Mouse (Mus musculus): ENCODE results near the gene 1700066M21Rik.

The 1700066M21Rik gene

DNA sequence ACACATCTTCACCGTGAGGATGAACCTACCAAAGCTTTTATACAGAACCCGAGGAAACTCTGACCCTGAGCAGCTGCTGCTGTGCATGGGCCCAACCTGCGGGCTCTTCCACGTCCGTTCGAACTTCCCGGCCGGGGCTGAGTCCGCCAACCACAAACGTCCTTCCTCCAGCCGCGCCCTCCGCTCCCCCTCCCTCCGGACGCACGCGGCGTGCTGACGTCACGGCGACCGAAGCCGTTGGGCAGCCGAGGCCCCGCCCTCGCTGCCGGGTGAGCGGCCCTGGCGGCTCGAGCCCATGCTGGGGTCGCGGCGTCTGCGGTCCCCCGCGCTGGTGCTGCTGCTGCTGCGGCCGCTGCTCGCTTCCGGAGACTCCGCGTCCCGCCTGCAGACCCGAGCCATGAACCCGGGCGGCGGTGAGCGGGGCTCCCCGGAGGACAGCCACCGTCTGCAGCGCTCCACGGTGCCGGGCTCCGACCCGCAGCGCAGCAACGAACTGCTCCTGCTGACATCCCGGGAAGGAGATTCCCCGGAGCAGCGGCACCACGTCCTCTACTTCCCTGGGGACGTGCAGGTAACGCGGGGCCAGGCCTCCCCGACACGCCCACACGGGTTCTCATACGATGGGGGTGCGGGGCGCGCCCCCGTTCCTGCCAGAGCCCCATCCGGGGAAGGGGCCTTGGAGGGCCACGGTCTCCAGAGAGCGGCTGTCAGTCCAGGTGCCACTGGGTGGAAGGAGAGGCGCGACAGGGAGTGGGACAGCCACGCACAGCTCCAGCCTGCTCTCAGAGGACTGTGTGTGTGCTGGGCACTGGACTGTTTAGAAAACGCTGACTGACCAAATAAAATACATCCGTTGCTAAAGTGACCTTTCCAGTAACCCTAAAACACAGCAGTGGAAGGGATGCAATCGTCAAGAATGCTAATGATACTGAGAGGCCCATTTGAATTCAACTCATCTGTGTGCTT is at the start of gene 1700066M21Rik:
TSS of gene 1700066M21Rik (plus strand) at position 245 of the 966 bp plus-strand sequence.
- peak; percentile 90 to 95 for DNase-seq

DNA sequence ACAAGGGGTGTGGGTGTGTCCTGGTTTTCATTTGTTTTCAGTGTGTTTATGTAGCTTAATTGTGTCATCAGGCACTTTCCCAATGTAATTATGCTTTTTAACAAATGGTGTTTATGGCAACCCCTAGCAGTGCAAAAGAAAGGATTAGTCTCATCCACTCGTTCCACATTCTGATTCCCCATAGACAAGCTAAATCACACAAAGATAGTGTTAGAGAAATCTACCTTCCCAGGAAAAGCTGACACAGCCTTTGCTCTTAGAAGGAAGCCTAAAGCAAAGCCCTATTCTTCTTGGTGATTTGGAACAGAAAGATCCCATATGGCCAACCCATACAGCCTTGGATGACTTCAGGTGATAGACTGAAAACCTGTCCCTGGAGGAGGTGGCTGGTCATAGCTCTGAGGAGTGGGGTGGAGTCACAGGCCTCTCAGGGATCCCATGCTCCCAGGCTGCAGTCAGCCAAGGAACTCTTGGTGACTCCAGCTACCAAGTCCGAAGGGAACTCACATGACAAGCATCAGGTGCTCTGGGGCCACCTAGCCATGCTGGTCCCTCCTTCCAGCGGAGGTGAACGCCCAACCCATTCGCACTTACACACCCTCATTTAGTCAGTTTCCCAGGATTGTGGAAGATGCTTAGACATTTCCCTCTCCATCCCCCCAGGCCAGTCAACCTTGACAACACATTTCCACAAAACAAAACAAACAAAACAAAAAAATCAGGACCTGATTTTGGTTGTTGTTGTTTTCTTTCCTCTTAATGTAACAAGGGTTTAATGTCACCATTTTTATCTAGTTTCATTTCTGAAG is 47.9 kb upstream of the 1700066M21Rik start:
- DNase-seq = no peak

DNA sequence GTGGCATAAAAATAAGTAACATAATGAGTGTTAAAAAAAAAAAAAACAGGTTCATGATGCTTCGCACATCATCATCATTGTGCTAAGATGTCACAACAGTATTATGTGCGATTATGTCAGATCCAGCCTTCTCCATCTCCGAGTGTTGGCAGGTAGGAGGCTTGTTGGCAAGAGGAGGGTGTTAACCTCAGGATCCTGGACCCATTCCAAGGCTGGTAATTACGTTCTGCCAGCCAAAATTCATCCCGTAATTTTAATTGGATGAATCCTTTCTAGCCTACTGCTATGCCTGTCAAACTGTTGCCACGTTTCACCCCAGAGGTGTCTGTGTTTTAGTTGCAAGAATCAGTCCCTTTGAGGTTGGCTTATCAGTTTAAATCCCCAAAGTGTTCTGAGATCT is 47.2 kb upstream of the 1700066M21Rik start:
- DNase-seq = peak; percentile 57 to 65

DNA sequence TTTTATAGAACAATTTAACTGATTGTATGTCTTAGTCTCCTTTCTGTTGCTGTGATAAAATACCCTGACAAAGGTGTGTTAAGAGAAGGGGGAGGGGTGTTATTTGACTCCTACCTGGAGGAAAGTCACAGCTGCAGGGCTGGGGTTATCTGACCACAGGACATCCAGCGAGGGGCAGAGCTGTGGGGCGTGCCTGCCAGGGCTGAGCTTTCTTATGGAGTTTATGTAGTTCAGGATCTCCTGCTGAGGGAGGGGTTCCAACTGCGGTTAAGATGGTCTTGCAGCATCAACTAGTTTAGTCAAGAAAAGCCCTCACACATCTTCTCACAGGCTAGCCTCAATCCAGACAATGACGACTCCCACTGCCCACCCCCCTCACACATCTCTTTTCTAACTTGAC is 45.4 kb upstream of the 1700066M21Rik start:
- no peak for DNase-seq

DNA sequence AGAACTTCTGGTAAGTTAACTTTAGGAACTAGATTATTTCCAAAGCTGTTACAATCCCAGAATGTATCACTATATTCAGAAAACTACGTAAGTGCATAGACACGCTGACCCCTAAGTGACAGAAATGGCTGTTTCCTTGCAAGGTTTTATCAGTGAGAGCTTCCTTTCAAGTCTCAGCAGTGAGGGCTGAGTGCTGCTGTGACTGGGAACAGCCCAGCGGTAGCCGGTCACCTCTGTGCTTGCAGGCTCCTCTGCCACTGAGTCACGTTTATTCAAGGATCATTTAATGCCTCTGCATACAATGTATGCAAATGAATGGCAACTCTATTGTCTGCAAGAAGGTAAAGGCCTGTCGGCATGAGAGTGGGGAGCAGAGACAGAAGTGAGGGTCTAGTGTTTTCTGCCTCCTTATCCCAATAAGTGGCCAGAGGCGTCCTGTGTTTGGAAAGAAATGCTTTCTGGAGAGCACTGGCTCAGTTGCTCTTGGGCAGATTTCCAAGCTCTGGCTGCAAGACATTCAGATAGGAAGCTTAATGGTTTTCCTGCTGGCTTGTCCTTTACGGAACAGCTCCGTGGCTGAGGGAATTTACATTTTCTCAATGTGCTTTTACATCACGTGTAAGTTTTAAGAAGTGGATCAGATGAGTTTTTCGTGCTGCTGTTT is 43.7 kb upstream of the 1700066M21Rik start:
- DNase-seq = no peak

DNA sequence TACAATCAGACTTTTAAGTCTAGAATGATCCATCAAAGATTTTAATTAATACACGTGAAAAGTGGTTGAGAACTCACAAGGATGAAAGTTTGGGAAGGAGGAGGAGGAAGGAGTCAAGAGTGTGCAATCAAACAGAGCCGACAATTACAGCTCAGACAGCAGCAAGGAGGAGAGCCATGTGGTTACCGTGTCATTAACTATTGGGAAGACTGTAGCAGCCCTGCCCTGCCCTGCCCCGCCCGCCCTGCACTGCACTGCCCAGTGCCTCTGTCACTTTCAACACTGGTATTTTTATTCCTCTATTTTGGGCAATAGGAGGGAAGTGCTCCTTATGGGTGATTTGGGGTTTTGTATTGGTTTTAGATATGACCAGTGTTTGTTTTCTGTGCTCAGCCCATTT is 42.2 kb upstream of the 1700066M21Rik start:
- DNase-seq = no peak

GRCm38 (mm10) chr1:57339156-57339796 is 38.1 kb upstream of the 1700066M21Rik start:
- no peak for DNase-seq

- no peak for DNase-seq
These were observed 36.2 kb upstream of the 1700066M21Rik start for GRCm38 (mm10) chr1:57341197-57341596.

- DNase-seq = no peak
These were observed 29.9 kb upstream of the 1700066M21Rik start for GRCm38 (mm10) chr1:57347487-57347886.

DNA sequence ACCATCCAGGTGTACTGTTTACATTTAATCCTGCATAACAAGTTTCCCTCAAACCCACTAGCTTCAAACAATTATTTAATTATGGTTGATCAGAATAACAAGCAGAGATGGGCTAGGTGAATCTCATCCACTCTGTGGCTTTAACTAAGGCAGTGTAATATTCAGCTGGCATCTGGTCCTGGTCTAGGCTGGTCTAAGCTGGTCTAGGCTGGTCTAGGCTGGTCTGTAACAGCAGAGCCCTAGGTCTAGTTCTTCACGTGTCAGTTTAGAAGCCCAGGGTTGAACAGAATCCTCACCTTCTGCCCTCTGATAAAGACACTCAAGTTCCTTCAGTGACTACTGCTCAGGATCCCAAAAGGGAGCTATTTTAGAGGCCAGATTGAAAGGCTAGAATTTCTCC is 25.5 kb upstream of the 1700066M21Rik start:
- no peak for DNase-seq

GRCm38 (mm10) chr1:57358546-57358945 is 18.9 kb upstream of the 1700066M21Rik start:
- no peak for DNase-seq

- DNase-seq = no peak
These were observed 10.0 kb upstream of the 1700066M21Rik start for GRCm38 (mm10) chr1:57367446-57367845.

DNA sequence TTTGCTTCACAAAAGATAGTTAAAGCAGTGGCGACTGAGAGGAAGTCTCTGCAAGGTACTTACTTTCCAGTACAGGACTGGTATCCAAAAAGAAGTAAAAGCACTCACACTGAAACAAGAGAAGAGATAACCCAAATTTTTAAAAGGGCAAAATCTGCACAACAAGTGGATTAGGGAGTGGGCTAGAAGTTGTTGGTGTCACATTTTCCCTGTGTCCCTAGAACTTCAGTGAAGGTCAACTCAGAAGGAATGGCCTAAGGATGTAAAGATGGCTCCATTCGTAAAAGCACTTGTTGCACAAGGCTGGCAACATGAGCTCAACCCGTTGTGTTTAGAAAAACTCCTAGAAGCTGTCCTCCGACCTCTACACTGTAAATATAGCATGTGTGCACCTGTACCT is 8.3 kb upstream of the 1700066M21Rik start:
- DNase-seq = no peak

DNA sequence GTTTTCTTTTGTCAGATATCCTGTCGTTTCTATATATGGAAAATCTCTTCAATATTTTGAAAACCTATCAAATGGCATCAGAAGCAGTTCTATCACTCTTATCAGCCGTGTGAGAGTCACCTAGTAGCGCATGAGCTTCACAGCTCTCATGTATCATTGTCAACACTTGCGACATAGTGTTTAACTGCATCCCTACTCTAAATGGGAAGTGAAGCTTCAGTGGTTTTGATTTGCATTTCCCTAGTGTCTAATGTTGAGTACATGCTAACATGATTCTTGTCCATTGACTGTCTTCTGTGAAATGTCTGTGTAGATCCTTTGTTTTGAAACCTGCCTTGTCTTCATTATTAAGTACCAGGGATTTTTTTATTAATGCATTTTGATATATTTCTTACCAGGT is 7.0 kb upstream of the 1700066M21Rik start:
- no peak for DNase-seq

DNA sequence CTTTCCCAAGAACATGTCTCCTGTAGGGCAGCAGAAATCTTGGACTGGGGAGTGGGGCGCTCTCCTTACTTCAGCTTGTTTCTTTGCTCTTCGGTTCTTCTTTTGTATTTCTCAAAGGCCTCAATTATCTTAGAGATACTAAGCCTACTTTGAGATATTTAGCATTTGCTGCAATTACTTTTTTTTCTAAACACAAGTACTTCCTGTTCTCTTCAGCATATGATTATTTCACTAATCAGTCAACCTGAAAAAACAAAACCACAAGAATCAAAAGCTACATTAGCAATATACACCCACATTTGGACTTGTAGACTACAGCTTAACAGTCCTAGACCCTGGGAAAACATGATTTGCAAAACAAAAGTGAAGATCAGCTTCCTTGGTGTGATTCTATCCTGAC is 2.1 kb upstream of the 1700066M21Rik start:
- DNase-seq = no peak

DNA sequence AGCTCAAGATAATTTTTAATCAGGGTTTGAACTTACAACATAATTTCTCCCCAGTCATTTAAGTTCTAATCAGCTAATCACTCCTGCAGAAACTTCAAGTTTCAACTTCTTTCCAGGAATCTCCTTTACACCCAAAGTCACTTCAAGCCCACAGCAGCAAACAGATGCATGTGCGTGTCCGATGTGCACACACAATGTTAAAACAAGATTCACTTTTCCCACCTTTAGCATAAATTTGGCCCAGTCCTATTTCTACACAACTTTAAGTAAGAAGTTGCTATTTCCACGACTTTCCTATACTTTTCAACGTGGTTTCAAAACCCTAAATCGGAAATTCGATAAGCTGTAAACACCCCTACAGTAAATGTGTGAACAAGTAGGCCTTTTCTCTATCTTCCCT is 614 bp upstream of the 1700066M21Rik start:
- DNase-seq = no peak

DNA sequence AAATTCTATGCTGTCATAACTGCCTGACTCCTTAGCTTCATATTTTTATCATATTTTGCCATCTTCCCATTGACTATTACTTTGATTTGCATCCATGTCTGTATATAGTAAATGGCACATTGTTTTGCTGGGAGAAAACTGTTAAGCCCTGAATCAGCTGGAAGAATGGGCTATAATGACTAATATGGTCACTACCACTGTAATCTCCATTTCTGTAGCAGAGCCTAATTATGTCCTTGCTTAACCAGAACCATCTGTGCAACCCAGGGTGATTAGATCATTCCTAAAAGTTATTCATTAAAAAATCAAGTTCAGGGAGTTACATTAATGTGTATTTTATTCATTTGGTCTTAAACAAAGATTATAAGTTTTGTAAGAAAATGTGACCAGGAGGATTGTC is 9.1 kb downstream of the 1700066M21Rik start:
- DNase-seq = no peak

DNA sequence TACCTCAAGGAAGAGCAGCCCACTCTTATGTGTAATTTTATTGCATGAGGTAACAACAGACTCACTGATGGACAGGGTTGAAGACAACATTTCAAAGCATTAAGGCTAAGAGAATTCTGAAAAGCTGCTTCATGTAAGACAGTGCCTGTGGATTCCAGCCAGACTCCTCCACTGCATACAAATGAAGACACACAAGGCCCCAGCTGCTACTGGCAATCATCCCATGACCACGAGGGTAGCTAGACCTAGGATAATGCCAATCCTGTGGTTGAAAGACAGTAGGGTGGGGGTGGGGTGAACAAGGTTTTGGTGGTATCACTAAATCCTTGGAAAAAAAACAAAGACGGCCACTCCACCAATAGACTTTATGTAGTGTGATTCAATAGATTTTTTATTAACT is 10.5 kb downstream of the 1700066M21Rik start:
- DNase-seq = peak; percentile 16 to 18

- no peak for DNase-seq
These were observed 11.2 kb downstream of the 1700066M21Rik start for GRCm38 (mm10) chr1:57388402-57389155.

- DNase-seq = no peak
These were observed 13.8 kb downstream of the 1700066M21Rik start for GRCm38 (mm10) chr1:57390993-57391790.

GRCm38 (mm10) chr1:57392417-57392816 is 15.0 kb downstream of the 1700066M21Rik start:
- DNase-seq = no peak

Data from cerebellum, postnatal 36 days (tissue).